Mouse (Mus musculus) G1E (cell line): ENCODE data around the gene Cyp4f16.

Source experiments
- CTCF ChIP-seq: IDR thresholded peaks from 2 replicates; pipeline ENCODE4 v1.5.1; 2012; ENCODE audit warnings: low read depth, low read length, inconsistent platforms, mixed read lengths
- GATA1 ChIP-seq: IDR thresholded peaks from 2 replicates; pipeline ENCODE4 v1.6.1; 2012; ENCODE audit warnings: borderline replicate concordance, low read length, inconsistent platforms, mixed read lengths
- GATA2 ChIP-seq: IDR thresholded peaks from 2 replicates; pipeline ENCODE4 v1.6.1; 2012; ENCODE audit warnings: low read depth, low read length, inconsistent platforms, borderline replicate concordance

DNA sequence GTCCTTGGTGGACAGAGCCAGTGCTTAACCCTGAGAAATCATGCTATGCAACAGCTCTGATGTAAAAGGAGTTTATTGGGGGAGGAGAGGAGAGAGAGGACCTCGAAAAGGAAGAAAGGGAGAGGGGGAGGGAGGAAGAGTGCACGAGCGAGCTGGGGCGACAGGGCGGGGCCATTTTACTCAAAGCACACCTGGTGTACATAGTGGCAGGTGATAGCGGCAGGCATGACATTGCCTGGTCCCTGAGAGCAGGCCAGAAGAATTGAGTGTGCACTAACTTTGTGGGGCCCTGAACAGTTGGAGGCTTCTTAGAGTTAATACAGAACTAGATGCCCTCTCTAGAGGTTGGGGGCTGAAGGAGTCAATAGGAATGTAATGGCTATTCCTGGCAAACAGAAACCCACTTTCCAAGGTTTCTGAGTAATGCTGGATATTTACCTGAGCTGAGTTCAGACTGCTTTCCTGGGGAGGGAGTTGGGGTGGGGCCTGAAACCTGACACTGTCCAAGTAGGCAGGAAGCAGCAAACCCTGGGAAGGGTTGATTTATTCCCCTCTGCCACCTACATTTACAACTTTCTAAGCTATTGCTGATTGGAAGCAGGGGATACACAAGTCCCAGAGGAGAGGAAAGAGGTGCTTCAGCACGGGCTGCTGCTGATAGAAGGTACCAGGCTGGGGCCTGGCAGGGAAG is 41.3 kb downstream of the Cyp4f16 start:
- no peak for TF ChIP-seq CTCF
- TF ChIP-seq GATA1, result no peak
- TF ChIP-seq GATA2, result no peak
